Mouse (Mus musculus): ENCODE results near the gene Lyrm9. TPM values are rescaled to one million over a fixed set of nuclear protein-coding genes. Genes with fewer than 3 reads are reported as not detected.

Lyrm9 gene
- polyA plus RNA-seq, 1 experiment from 2014 or later = 13.7 TPM

- H3K36me3 ChIP-seq = no peaks in the 10 kb centered on the region
- no peak overlapping the region for H3K4me3 ChIP-seq (replicated peaks)
- no peak for ATAC-seq (ENCODE audit: insufficient number of reproducible peaks, insufficient read depth, low FRiP score, low TSS enrichment, low read depth)
- no peaks in the 10 kb centered on the region for H3K9me3 ChIP-seq
- H3K9ac ChIP-seq (replicated peaks) = no peak overlapping the region
- no peak overlapping the region for H3K4me2 ChIP-seq
- 66% methylated on average over 13 of the region's 13 CpGs for WGBS
- peaks cover 23% of the 10 kb centered on the region for H3K4me1 ChIP-seq (replicated peaks)
- H3K27me3 ChIP-seq = no peaks in the 10 kb centered on the region
- no peak overlapping the region for H3K27ac ChIP-seq
Measured at GRCm38 (mm10) chr11:78832816-78833314, 6.5 kb downstream of the Lyrm9 start.

- ATAC-seq (ENCODE audit: insufficient number of reproducible peaks, insufficient read depth, low FRiP score, low TSS enrichment, low read depth) = no peak
- H3K27me3 ChIP-seq = no peaks in the 10 kb centered on the region
- H3K9ac ChIP-seq (replicated peaks) = no peak overlapping the region
- no peak overlapping the region for H3K4me2 ChIP-seq
- H3K4me3 ChIP-seq (replicated peaks) = no peak overlapping the region
- H3K4me1 ChIP-seq (replicated peaks) = peaks cover 9% of the 10 kb centered on the region
- no peaks in the 10 kb centered on the region for H3K9me3 ChIP-seq
- 79% methylated on average over 4 of the region's 4 CpGs for WGBS
- H3K27ac ChIP-seq = no peak overlapping the region
- no peaks in the 10 kb centered on the region for H3K36me3 ChIP-seq
Measured at GRCm38 (mm10) chr11:78836486-78836885, 10.1 kb downstream of the Lyrm9 start.

DNA sequence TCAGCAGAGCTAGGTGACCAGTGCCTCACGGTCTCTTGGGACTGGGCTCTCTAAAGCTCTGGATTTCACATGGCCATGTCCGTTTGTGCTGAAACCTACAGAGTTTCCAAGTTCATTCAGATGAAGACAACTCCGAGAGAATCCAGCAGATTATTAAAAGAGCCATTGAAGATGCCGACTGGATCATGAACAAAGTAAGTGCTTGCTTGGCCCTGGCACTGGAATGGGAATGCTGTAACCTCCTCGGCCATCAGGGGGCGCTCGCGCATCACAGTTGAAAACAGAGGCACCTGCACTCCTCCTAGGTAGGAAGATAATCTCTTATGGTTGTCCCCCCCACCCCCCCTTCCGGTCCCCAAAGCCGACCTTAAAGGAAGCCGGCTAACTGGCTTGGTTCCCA is 11.6 kb downstream of the Lyrm9 start:
- no peak overlapping the region for H3K4me3 ChIP-seq (replicated peaks)
- H3K36me3 ChIP-seq = no peaks in the 10 kb centered on the region
- no peak overlapping the region for H3K27ac ChIP-seq
- 10% methylated on average over 11 of the region's 11 CpGs for WGBS
- no peak for ATAC-seq (ENCODE audit: insufficient number of reproducible peaks, insufficient read depth, low FRiP score, low TSS enrichment, low read depth)
- no peaks in the 10 kb centered on the region for H3K9me3 ChIP-seq
- no peak overlapping the region for H3K4me2 ChIP-seq
- H3K9ac ChIP-seq (replicated peaks) = no peak overlapping the region
- H3K4me1 ChIP-seq (replicated peaks) = no peaks in the 10 kb centered on the region
- H3K27me3 ChIP-seq = no peaks in the 10 kb centered on the region

GRCm38 (mm10) chr11:78839491-78839890 is 13.1 kb downstream of the Lyrm9 start:
- H3K9me3 ChIP-seq = no peaks in the 10 kb centered on the region
- no peaks in the 10 kb centered on the region for H3K27me3 ChIP-seq
- H3K9ac ChIP-seq (replicated peaks) = no peak overlapping the region
- H3K36me3 ChIP-seq = no peaks in the 10 kb centered on the region
- H3K4me3 ChIP-seq (replicated peaks) = no peak overlapping the region
- no peak overlapping the region for H3K4me2 ChIP-seq
- no peak overlapping the region for H3K27ac ChIP-seq
- H3K4me1 ChIP-seq (replicated peaks) = no peaks in the 10 kb centered on the region
- 78% methylated on average over 14 of the region's 14 CpGs for WGBS
- ATAC-seq (ENCODE audit: insufficient number of reproducible peaks, insufficient read depth, low FRiP score, low TSS enrichment, low read depth) = no peak

DNA sequence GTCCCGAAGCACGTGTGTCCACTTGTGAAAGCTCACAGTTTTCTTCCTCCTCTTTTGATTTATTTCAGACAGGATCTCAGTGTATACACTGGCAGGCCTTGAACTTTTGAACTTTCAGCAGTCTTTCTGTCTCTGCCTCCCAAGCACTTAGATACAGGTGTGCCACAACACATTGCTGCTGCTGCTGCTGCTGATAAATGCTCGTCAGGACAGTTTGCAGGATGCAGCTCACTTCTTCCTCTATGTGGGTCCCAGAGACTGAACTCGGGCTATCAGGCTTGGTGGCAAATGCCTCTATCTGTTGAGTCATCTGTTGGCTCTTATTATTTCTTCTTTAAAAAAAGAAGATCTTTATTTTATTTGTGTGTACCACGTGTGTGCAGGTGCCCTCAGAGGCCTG is 13.8 kb downstream of the Lyrm9 start:
- Histone ChIP-seq H3K4me1 (replicated peaks) (no peaks in the 10 kb centered on the region), H3K4me3 (replicated peaks) (no peak overlapping the region), H3K9me3 (no peaks in the 10 kb centered on the region), H3K36me3 (no peaks in the 10 kb centered on the region), H3K9ac (replicated peaks) (no peak overlapping the region), H3K27ac (no peak overlapping the region), H3K4me2 (no peak overlapping the region), H3K27me3 (no peaks in the 10 kb centered on the region)
- ATAC-seq (ENCODE audit: insufficient number of reproducible peaks, insufficient read depth, low FRiP score, low TSS enrichment, low read depth) = no peak
- 78% methylated on average over 5 of the region's 5 CpGs for whole genome bisulfite sequencing

DNA sequence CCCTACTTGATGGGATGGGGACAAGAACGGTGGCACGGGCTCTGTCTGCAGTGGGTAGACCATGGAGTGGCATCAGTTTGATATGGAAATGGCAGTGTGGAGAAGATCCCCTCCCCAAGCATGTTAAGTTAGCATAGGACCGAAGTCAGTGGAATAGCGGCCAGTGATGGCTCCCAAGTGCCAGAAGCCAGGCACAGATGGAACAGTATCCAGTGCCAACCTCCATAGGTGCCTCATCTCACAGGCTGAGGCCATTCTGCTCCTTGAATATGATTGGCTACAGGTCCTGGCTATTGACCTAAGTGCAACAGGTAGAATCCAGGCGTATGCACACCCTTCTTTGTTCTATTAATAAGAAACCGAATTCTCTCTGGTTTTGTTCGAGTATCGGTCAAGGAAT is 15.6 kb downstream of the Lyrm9 start:
- no peaks in the 10 kb centered on the region for H3K4me1 ChIP-seq (replicated peaks)
- no peak overlapping the region for H3K4me3 ChIP-seq (replicated peaks)
- no peak for ATAC-seq (ENCODE audit: insufficient number of reproducible peaks, insufficient read depth, low FRiP score, low TSS enrichment, low read depth)
- H3K36me3 ChIP-seq = no peaks in the 10 kb centered on the region
- no peak overlapping the region for H3K9ac ChIP-seq (replicated peaks)
- no peak overlapping the region for H3K27ac ChIP-seq
- H3K9me3 ChIP-seq = no peaks in the 10 kb centered on the region
- H3K27me3 ChIP-seq = no peaks in the 10 kb centered on the region
- no peak overlapping the region for H3K4me2 ChIP-seq
- WGBS = 88% methylated on average over 8 of the region's 8 CpGs

DNA sequence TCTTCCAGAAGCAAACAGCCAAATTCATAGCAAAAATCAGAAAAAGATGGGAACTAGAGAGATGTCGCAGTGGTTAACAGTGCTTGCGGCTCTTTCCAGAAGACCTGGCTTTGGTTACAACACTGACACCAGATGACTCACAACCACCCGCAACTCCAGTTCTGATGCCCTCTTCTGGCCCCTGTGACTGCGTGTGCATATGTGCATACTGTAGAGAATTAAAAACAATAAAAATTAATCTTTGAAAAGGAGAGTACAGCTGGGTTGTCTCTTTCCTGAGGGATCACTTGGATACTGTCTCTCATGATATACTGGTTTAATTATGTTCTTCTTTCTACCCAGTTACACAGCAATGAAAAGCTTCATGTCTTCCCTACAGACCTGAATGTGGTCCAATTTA is 20.2 kb downstream of the Lyrm9 start:
- Histone ChIP-seq H3K4me1 (replicated peaks) (no peaks in the 10 kb centered on the region), H3K27me3 (no peaks in the 10 kb centered on the region), H3K4me3 (replicated peaks) (no peak overlapping the region), H3K9me3 (no peaks in the 10 kb centered on the region), H3K36me3 (no peaks in the 10 kb centered on the region), H3K27ac (no peak overlapping the region), H3K4me2 (no peak overlapping the region), H3K9ac (replicated peaks) (no peak overlapping the region)
- 87% methylated on average over 4 of the region's 4 CpGs for WGBS
- no peak for ATAC-seq (ENCODE audit: insufficient number of reproducible peaks, insufficient read depth, low FRiP score, low TSS enrichment, low read depth)

- WGBS = 61% methylated on average over 7 of the region's 7 CpGs
- Histone ChIP-seq H3K4me3 (replicated peaks) (no peak overlapping the region), H3K4me1 (replicated peaks) (no peaks in the 10 kb centered on the region), H3K27ac (no peak overlapping the region), H3K9me3 (no peaks in the 10 kb centered on the region), H3K36me3 (no peaks in the 10 kb centered on the region), H3K4me2 (no peak overlapping the region), H3K27me3 (no peaks in the 10 kb centered on the region), H3K9ac (replicated peaks) (no peak overlapping the region)
- ATAC-seq (ENCODE audit: insufficient number of reproducible peaks, insufficient read depth, low FRiP score, low TSS enrichment, low read depth) = no peak
Measured at GRCm38 (mm10) chr11:78847884-78848848, 21.8 kb downstream of the Lyrm9 start.

DNA sequence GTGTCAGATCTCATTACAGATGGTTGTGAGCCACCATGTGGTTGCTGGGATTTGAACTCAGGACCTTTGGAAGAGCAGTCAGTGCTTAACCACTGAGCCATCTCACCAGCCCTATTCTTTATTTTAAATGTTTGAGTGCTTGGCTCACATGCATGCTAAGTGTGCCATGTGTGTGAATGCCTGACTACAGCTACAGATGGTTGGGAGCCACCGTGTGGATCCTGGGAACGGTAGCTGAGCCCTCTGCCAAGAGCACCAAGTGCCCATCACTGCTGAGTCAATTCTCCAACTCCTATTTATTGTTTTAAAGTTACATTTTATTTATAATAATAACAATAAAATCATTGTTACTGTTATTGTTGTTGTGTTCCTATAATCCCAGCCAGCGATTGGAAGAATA is 23.5 kb downstream of the Lyrm9 start:
- no peaks in the 10 kb centered on the region for H3K36me3 ChIP-seq
- H3K4me3 ChIP-seq (replicated peaks) = no peak overlapping the region
- H3K27ac ChIP-seq = no peak overlapping the region
- no peak for ATAC-seq (ENCODE audit: insufficient number of reproducible peaks, insufficient read depth, low FRiP score, low TSS enrichment, low read depth)
- no peaks in the 10 kb centered on the region for H3K9me3 ChIP-seq
- 94% methylated on average over 3 of the region's 3 CpGs for WGBS
- no peak overlapping the region for H3K4me2 ChIP-seq
- no peaks in the 10 kb centered on the region for H3K27me3 ChIP-seq
- H3K4me1 ChIP-seq (replicated peaks) = no peaks in the 10 kb centered on the region
- no peak overlapping the region for H3K9ac ChIP-seq (replicated peaks)

DNA sequence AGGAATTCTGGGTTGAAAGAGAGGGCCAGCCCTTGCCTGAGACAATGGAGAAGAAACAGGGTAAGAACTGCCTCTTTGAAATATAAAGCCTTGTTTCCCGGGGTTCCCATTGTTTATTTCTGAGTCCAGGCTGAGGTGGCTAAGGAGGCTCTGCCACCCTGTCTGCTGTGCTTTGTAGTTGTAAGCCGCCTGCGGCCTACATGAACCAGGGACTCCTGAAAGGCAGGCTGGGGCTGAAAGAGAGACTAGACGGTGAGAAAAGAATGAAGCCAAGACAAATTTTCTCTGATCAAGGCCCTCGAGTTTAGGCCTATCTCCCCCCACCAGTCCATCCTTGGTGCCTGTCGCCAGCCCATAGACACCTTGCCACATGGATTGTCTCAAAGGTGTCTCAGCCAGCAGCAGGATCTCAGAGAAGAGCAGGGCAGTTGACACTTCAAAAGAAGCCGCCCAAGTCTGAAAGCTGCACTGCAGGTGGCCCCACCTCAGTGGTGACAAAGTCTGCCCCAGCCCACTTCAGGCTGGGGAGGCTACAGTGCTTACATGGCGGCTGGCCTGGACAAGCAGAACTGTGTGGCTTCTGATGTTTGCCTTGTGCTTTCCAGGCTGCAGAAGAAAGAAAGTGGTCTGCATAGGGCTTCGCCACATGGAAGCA is 25.0 kb downstream of the Lyrm9 start:
- H3K9me3 ChIP-seq = no peaks in the 10 kb centered on the region
- H3K9ac ChIP-seq (replicated peaks) = no peak overlapping the region
- H3K4me2 ChIP-seq = no peak overlapping the region
- H3K4me1 ChIP-seq (replicated peaks) = no peaks in the 10 kb centered on the region
- H3K27ac ChIP-seq = no peak overlapping the region
- no peak for ATAC-seq (ENCODE audit: insufficient number of reproducible peaks, insufficient read depth, low FRiP score, low TSS enrichment, low read depth)
- WGBS = 31% methylated on average over 9 of the region's 9 CpGs
- no peaks in the 10 kb centered on the region for H3K36me3 ChIP-seq
- H3K27me3 ChIP-seq = no peaks in the 10 kb centered on the region
- H3K4me3 ChIP-seq (replicated peaks) = no peak overlapping the region

- Histone ChIP-seq H3K4me2 (no peak overlapping the region), H3K9me3 (no peaks in the 10 kb centered on the region), H3K4me1 (replicated peaks) (no peaks in the 10 kb centered on the region), H3K9ac (replicated peaks) (no peak overlapping the region), H3K27me3 (no peaks in the 10 kb centered on the region), H3K27ac (no peak overlapping the region), H3K4me3 (replicated peaks) (no peak overlapping the region), H3K36me3 (no peaks in the 10 kb centered on the region)
- no peak for ATAC-seq (ENCODE audit: insufficient number of reproducible peaks, insufficient read depth, low FRiP score, low TSS enrichment, low read depth)
- 56% methylated on average over 6 of the region's 6 CpGs for WGBS
Measured at GRCm38 (mm10) chr11:78851871-78852265, 25.5 kb downstream of the Lyrm9 start.
